Mouse (Mus musculus) hindbrain, postnatal 0 days (tissue): ENCODE results near the gene Ntrk3. TPM values are rescaled to one million over a fixed set of nuclear protein-coding genes. Genes with fewer than 3 reads are reported as not detected.

ENCODE experiments used
- ATAC-seq: fragments of 200-750 bp; cut with Nextera tagmentation; 2 replicates; pipeline ENCODE4 v1.8.0; 2017; ENCODE audit warnings: mild to moderate bottlenecking, moderate TSS enrichment, moderate library complexity
- DNase-seq: peaks from one replicate; pipeline ENCODE4 v3.0.0-alpha.2; 2015; ENCODE audit warnings: low spot score
- H3K27ac ChIP-seq: fragments of 300-500 bp; sonication (generic); 2 replicates; pipeline ENCODE4 v1.5.1; 2014; ENCODE audit warnings: mild to moderate bottlenecking
- H3K27me3 ChIP-seq: fragments of 300-500 bp; sonication (generic); 2 replicates; pipeline ENCODE4 v1.6.1; 2014; ENCODE audit warnings: low read length, mixed read lengths; ENCODE audit not compliant: insufficient read depth
- H3K36me3 ChIP-seq: fragments of 300-500 bp; sonication (generic); 2 replicates; pipeline ENCODE4 v1.6.1; 2014; ENCODE audit warnings: low read length, mixed read lengths; ENCODE audit not compliant: insufficient read depth
- H3K4me1 ChIP-seq: fragments of 300-500 bp; sonication (generic); 2 replicates; pipeline ENCODE4 v1.6.1; 2014; ENCODE audit warnings: antibody characterized with exemption, low read length, mixed read lengths; ENCODE audit not compliant: insufficient read depth
- H3K4me2 ChIP-seq: fragments of 300-500 bp; sonication (generic); 2 replicates; pipeline ENCODE4 v1.6.1; 2014; ENCODE audit warnings: low read depth, mild to moderate bottlenecking, low read length, moderate library complexity, mixed read lengths
- H3K4me3 ChIP-seq: fragments of 300-500 bp; sonication (generic); 2 replicates; pipeline ENCODE4 v1.5.1; 2014; ENCODE audit warnings: low read length
- H3K9ac ChIP-seq: fragments of 300-500 bp; sonication (generic); replicated peaks from 2 replicates; pipeline ENCODE4 v1.6.1; 2014; ENCODE audit warnings: mild to moderate bottlenecking, low read length, moderate library complexity, mixed read lengths
- H3K9me3 ChIP-seq: fragments of 300-500 bp; sonication (generic); 2 replicates; pipeline ENCODE4 v1.6.1; 2016; ENCODE audit warnings: low read length, mixed read lengths
- CTCF ChIP-seq: IDR thresholded peaks from 2 replicates; pipeline ENCODE4 v1.5.1; 2016; ENCODE audit warnings: antibody characterized with exemption, control low read depth, low read depth
- WGBS: fragments of 180-500 bp; shearing (Covaris S2); extraction: QIAGEN DNeasy Blood & Tissue Kit; methylation state at CpG from one replicate; pipeline ENCODE4 v1.1.7; 2014; 5-methylcytosine and 5-hydroxymethylcytosine counted together
- polyA plus RNA-seq: library from polyadenylated mRNA; unstranded; fragments of >200 nt; fragmentation: Nextera tagmentation; extraction: Ambion mirVana; gene quantifications from 2 replicates; pipeline ENCODE4 v1.2.1, GENCODE M21; 2015
- total RNA-seq: library from RNA; depleted of rRNA; stranded (reverse); fragments of >200 nt; gene quantifications from 2 replicates; pipeline ENCODE4 v1.2.3, GENCODE M21; 2014

The Ntrk3 gene
- total and polyA plus RNA-seq, 2 experiments from 2014 or later, result 23.5 to 90.8 TPM

DNA sequence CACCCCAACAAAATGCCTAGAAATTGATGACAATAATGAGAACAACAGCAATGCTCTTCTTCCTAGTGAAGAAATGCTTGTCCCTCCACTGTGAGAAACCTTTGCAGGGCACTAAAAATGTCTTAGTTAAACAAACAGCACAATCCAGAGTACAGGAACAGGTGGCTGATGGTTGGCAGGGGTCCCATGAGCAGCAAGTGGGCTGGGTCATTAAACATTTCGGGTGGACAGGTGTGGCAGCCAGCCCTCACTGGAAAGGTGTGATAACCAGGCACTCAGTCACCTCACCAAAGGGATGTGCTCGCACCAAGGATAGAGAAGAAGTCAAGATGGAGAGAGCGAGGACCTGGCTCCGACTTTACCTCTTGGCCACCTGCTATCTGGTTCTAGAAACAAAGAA is 306.2 kb downstream of the Ntrk3 start:
- Histone ChIP-seq H3K9me3 (no peaks in the 10 kb centered on the region), H3K4me1 (no peaks in the 10 kb centered on the region), H3K36me3 (no peaks in the 10 kb centered on the region), H3K27me3 (no peaks in the 10 kb centered on the region), H3K27ac (no peak overlapping the region), H3K9ac (no peak overlapping the region), H3K4me3 (no peak overlapping the region), H3K4me2 (no peak overlapping the region)
- ATAC-seq, result no peak
- 91% methylated on average over 4 of the region's 4 CpGs for WGBS
- no peak for TF ChIP-seq CTCF
- no peak for DNase-seq

DNA sequence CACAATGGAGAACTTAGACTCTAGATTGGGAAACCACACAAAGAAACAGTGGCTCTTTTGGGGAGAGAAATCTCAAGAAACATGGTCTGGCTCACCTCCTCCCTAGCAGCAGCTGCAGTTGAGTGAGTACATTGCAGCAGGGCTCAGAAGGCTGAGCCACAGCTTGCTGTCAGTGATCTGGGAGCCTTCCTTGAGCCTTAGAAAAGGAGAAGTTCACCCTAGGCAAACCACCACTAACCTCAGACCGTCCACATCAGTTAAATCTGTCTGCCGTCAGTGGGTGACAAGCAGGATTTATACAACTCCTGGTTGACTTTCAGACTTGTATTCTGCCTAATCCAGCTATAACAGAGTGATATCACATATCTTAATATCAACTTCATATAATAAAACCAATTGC is 325.6 kb downstream of the Ntrk3 start:
- no peak for ATAC-seq

DNA sequence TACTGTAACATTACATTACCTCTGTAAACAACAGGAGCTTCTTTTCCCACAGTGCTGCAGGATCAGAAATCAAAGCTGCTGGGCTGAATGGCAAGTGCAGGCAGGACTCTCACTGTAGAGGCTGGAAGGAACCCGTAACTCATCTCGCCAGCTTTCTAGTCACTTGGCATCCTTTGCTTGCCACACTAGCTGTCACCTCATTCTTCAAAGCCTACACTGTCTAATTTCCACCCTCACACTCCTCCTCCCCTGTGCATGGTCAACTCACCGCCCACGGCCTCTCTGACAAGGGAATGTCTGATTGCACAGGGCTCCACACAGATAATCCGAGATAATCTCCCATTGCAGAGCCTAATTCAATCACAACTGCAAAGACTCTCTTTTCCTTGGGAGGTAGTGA is 327.8 kb downstream of the Ntrk3 start:
- H3K27me3 ChIP-seq, result no peaks in the 10 kb centered on the region
- no peak overlapping the region for H3K4me3 ChIP-seq
- no peaks in the 10 kb centered on the region for H3K36me3 ChIP-seq
- WGBS, result 73% methylated on average over 5 of the region's 5 CpGs
- no peak for TF ChIP-seq CTCF
- no peak overlapping the region for H3K27ac ChIP-seq
- H3K4me2 ChIP-seq, result no peak overlapping the region
- no peak for DNase-seq
- ATAC-seq, result no peak
- no peaks in the 10 kb centered on the region for H3K4me1 ChIP-seq
- H3K9ac ChIP-seq, result no peak overlapping the region
- H3K9me3 ChIP-seq, result no peaks in the 10 kb centered on the region

More for the DNA sequence above, 325.6 kb downstream of the Ntrk3 start:
- Histone ChIP-seq H3K27ac (no peak overlapping the region), H3K27me3 (no peaks in the 10 kb centered on the region), H3K36me3 (no peaks in the 10 kb centered on the region), H3K4me1 (no peaks in the 10 kb centered on the region), H3K4me2 (no peak overlapping the region), H3K4me3 (no peak overlapping the region), H3K9me3 (no peaks in the 10 kb centered on the region), H3K9ac (no peak overlapping the region)
- no peak for DNase-seq
- 88% methylated on average over 2 of the region's 2 CpGs for WGBS
- no peak for TF ChIP-seq CTCF

DNA sequence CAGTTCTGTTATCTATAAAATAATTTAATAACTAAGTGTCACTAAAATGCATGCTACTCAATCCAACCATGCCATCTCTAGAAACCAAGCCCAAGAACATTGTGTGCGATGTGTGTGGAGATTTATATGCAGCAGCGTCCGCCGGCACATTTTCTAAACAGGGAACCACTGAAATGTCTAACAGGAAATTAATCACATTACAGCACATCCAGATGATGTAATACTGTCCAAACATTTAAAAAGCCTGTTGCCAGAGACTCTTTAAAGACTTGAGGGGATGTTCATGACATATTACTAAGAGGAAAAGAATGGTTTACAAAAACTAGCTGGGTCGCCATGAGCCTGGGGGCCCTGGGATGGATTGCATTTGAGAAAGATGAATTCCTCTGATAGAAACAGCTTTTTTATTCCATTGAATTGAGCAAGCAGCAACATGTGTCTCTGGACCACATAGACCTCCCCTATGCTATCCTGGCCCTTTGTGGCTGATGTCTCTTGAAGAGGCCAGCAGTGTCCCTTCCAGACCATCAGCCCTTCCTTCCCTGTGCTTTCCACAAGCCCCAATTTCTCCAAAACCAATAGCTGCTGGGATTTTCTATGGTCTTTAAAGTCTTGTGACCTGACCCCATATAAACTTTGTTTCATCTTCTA is 331.0 kb downstream of the Ntrk3 start:
- DNase-seq (no peak), ATAC-seq (no peak)
- TF ChIP-seq CTCF, result no peak
- H3K4me1 ChIP-seq, result no peaks in the 10 kb centered on the region
- no peaks in the 10 kb centered on the region for H3K9me3 ChIP-seq
- H3K36me3 ChIP-seq, result no peaks in the 10 kb centered on the region
- no peak overlapping the region for H3K4me2 ChIP-seq
- 86% methylated on average over 5 of the region's 5 CpGs for WGBS
- H3K27me3 ChIP-seq, result no peaks in the 10 kb centered on the region
- no peak overlapping the region for H3K9ac ChIP-seq
- H3K27ac ChIP-seq, result no peak overlapping the region
- no peak overlapping the region for H3K4me3 ChIP-seq

DNA sequence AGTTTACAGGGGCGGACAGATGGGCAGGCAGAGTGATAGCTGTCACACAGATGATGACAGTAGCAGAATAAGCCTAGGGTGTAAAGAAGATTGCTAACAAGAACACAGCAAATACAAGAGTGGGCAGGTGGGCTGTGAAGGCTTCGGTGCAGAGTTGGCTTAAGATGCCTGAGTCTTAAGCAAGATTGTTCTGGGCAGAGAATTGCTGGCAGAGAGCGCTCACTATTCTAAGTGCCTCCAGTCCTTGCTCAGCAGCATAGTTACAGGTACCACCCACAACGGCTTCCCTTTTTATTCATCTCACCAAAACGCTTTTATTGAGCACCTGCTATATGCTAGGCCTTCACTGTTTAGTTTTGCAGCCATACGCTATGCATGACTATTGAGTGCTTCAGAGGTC is 333.3 kb downstream of the Ntrk3 start:
- no peaks in the 10 kb centered on the region for H3K27me3 ChIP-seq
- no peaks in the 10 kb centered on the region for H3K9me3 ChIP-seq
- ATAC-seq (no peak), DNase-seq (no peak)
- no peaks in the 10 kb centered on the region for H3K4me1 ChIP-seq
- 90% methylated on average over 6 of the region's 6 CpGs for WGBS
- no peaks in the 10 kb centered on the region for H3K36me3 ChIP-seq
- H3K9ac ChIP-seq, result no peak overlapping the region
- H3K27ac ChIP-seq, result no peak overlapping the region
- H3K4me2 ChIP-seq, result no peak overlapping the region
- no peak overlapping the region for H3K4me3 ChIP-seq
- no peak for TF ChIP-seq CTCF

DNA sequence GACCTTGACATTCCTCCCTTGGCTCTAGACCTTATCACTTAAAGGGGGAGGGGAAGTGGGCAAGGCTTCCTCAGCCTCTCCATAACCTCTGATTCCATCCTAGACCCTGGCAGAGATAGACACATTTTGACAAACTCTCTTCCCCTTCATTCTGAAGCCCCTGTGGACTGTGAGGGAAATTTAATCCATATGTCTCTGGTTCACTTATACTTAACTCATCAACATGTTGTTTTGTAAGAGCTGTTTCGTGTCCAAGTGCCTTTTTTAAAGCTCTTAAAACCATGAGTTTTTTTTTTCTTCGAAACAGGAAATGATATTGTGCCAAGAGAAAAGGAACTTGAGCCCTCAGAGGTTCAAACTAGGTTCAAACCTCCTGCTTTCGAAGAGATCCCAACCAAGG is 335.3 kb downstream of the Ntrk3 start:
- H3K9ac ChIP-seq, result no peak overlapping the region
- WGBS, result 79% methylated on average over 3 of the region's 3 CpGs

DNA sequence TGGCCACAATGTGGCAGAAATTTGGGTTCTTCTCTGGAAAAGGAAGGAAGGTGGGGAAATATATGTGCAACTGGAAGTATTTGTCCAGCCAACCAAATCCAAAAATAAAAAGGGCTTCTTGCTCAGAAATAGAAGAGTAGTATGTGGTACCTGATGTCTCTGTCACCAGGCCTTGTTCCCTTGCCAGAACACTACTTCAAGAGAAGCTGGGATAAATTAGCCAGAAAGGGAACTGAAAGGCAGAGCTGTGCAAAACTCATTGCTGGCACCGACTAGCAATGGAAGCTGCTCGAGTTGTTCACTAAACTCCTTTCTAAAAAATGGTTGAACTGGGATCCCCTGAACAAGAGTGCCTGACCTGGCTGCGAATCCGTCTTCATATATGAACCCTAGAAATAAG is 337.6 kb downstream of the Ntrk3 start:
- H3K9ac ChIP-seq, result no peak overlapping the region
- no peaks in the 10 kb centered on the region for H3K4me1 ChIP-seq
- no peak overlapping the region for H3K4me3 ChIP-seq
- no peak overlapping the region for H3K27ac ChIP-seq
- no peak for TF ChIP-seq CTCF
- H3K36me3 ChIP-seq, result no peaks in the 10 kb centered on the region
- H3K4me2 ChIP-seq, result no peak overlapping the region
- 86% methylated on average over 4 of the region's 4 CpGs for WGBS
- no peak for DNase-seq
- H3K27me3 ChIP-seq, result no peaks in the 10 kb centered on the region
- H3K9me3 ChIP-seq, result no peaks in the 10 kb centered on the region
- no peak for ATAC-seq

More for the DNA sequence above, 335.3 kb downstream of the Ntrk3 start:
- TF ChIP-seq CTCF, result no peak
- Histone ChIP-seq H3K27ac (no peak overlapping the region), H3K27me3 (no peaks in the 10 kb centered on the region), H3K4me3 (no peak overlapping the region), H3K4me2 (no peak overlapping the region), H3K36me3 (no peaks in the 10 kb centered on the region), H3K9me3 (no peaks in the 10 kb centered on the region), H3K4me1 (no peaks in the 10 kb centered on the region)
- no peak for ATAC-seq
- DNase-seq, result no peak
